Mouse (Mus musculus) midbrain, postnatal 0 days (tissue): Measurements from ENCODE around the gene Lemd1. TPM values are rescaled to one million over a fixed set of nuclear protein-coding genes. Genes with fewer than 3 reads are reported as not detected.

Experiments
- ATAC-seq: fragments of 200-750 bp; cut with Nextera tagmentation; 2 replicates; pipeline ENCODE4 v1.8.0; 2017; ENCODE audit warnings: moderate number of reproducible peaks, mild to moderate bottlenecking, moderate TSS enrichment, moderate library complexity; ENCODE audit not compliant: low FRiP score
- DNase-seq: peaks from one replicate; pipeline ENCODE4 v3.0.0-alpha.2; 2015; ENCODE audit warnings: low spot score
- H3K27ac ChIP-seq: fragments of 300-500 bp; sonication (generic); 2 replicates; pipeline ENCODE4 v1.5.1; 2014; ENCODE audit warnings: low read depth, mild to moderate bottlenecking, low read length, mixed read lengths
- H3K27me3 ChIP-seq: fragments of 300-500 bp; sonication (generic); 2 replicates; pipeline ENCODE4 v1.6.1; 2014; ENCODE audit warnings: low read length, control low read depth, mixed read lengths; ENCODE audit not compliant: insufficient read depth
- H3K36me3 ChIP-seq: fragments of 300-500 bp; sonication (generic); 2 replicates; pipeline ENCODE4 v1.6.1; 2014; ENCODE audit warnings: low read length, control low read depth, mixed read lengths; ENCODE audit not compliant: insufficient read depth
- H3K4me1 ChIP-seq: fragments of 300-500 bp; sonication (generic); 2 replicates; pipeline ENCODE4 v1.6.1; 2014; ENCODE audit warnings: mild to moderate bottlenecking, control low read depth, antibody characterized with exemption, low read length, mixed read lengths; ENCODE audit not compliant: insufficient read depth
- H3K4me2 ChIP-seq: fragments of 300-500 bp; sonication (generic); 2 replicates; pipeline ENCODE4 v1.6.1; 2014; ENCODE audit warnings: low read depth, mild to moderate bottlenecking, low read length, mixed read lengths; ENCODE audit not compliant: poor library complexity, severe bottlenecking
- H3K4me3 ChIP-seq: fragments of 300-500 bp; sonication (generic); 2 replicates; pipeline ENCODE4 v1.5.1; 2014; ENCODE audit warnings: low read depth, mild to moderate bottlenecking, low read length, moderate library complexity
- H3K9ac ChIP-seq: fragments of 300-500 bp; sonication (generic); replicated peaks from 2 replicates; pipeline ENCODE4 v1.6.1; 2014; ENCODE audit warnings: mild to moderate bottlenecking, low read length, moderate library complexity, mixed read lengths; ENCODE audit not compliant: poor library complexity, severe bottlenecking
- H3K9me3 ChIP-seq: fragments of 300-500 bp; sonication (generic); 2 replicates; pipeline ENCODE4 v1.6.1; 2016; ENCODE audit warnings: low read length, control low read depth
- CTCF ChIP-seq: IDR thresholded peaks from 2 replicates; pipeline ENCODE4 v1.5.1; 2016; ENCODE audit warnings: antibody characterized with exemption, mild to moderate bottlenecking
- WGBS: fragments of 180-500 bp; shearing (Covaris S2); extraction: QIAGEN DNeasy Blood & Tissue Kit; methylation state at CpG from one replicate; pipeline ENCODE4 v1.1.7; 2014; 5-methylcytosine and 5-hydroxymethylcytosine counted together
- polyA plus RNA-seq: library from polyadenylated mRNA; unstranded; fragments of >200 nt; fragmentation: Nextera tagmentation; extraction: Ambion mirVana; gene quantifications from 2 replicates; pipeline ENCODE4 v1.2.1, GENCODE M21; 2015
- total RNA-seq: library from RNA; depleted of rRNA; stranded (reverse); fragments of >200 nt; gene quantifications from 2 replicates; pipeline ENCODE4 v1.2.3, GENCODE M21; 2014; rRNA removed

The Lemd1 gene
- 9.3 and 12.6 TPM in 2 replicates for total RNA-seq
- polyA plus RNA-seq: 11.3 and 12.6 TPM in 2 replicates

DNA sequence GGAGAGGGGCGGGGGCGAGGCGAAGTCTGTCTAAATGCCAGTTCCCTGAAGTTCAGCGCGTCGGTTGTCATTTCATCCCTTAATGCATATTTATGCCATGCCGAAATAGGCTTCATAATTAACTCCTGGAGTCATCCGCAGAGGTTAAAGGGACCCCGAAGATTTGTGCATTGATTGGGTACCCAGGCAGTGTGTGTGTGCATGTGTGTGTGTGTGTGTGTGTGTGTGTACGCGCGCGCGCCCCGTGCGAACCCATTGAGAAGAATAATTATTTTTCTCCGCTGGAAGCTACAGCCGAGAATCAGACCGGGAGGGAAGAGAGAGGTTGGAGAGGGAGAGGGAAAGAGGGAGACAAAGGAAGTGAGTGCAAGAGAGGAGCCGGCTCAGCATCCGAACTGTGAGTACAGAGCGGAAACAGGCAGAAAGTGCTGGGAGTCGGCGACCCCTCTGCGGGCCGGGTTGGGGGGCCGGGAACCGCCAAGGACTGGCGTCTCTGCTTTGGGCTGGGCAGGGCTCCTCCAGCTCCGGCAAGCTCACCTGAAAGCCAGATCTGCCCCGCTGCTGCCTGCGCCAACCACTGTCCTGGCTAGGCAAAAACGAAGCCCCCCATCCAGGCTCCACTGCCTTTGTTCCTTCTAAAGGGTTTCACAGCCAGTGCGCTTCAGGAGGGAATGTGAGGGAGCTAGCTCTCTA lies at the start of gene Lemd1, which contains the start of gene AC124108.1:
Gene Lemd1, plus strand, starts transcription at position 339 of the 693 bp plus-strand sequence.
Gene AC124108.1, plus strand, starts transcription at position 365 of the 693 bp plus-strand sequence.
- H3K36me3 ChIP-seq: no peaks in the 10 kb centered on the region
- peak within 1 kb of the TSS; percentile 97 for H3K9ac ChIP-seq
- TF ChIP-seq CTCF: no peak
- peak; percentile 22; the same call in 1 of the 2 replicates for ATAC-seq
- peaks cover 27% of the 10 kb centered on the region for H3K4me1 ChIP-seq
- peak within 1 kb of the TSS; percentile 83 for H3K4me3 ChIP-seq
- peak within 1 kb of the TSS; percentile 76 for H3K4me2 ChIP-seq
- under 1% methylated on average over 33 of the region's 34 CpGs for WGBS
- peak within 1 kb of the TSS; percentile 99 for H3K27ac ChIP-seq
- no peaks in the 10 kb centered on the region for H3K27me3 ChIP-seq
- H3K9me3 ChIP-seq: no peaks in the 10 kb centered on the region
- peak; percentile 61 for DNase-seq

DNA sequence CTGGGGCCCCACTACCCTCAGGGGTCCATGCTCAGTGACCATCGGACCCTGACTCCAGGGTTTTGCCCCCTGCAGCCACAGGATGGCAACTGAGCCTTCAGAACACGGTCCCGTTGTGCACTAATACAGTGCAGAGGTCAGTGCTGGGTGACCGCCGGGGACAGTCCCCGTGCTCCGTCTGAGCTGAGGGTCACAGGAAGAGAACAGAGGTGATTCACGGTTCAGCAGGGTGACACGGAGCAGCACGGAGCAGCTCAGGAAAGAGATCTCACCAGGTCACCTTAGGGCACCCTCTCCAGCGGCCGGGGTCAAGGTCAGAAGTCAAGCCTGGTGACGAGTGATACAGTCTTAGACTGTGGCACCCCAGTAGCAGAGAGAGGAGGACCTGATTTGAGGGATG lies 49.5 kb upstream of the Lemd1 start:
- peaks cover 16% of the 10 kb centered on the region; the same call in 1 of the 2 replicates for H3K4me1 ChIP-seq
- no peak overlapping the region for H3K27ac ChIP-seq
- 65% methylated on average over 13 of the region's 13 CpGs for WGBS
- no peak for TF ChIP-seq CTCF
- no peaks in the 10 kb centered on the region for H3K36me3 ChIP-seq
- DNase-seq (no peak), ATAC-seq (no peak)
- no peak overlapping the region for H3K4me3 ChIP-seq
- no peak overlapping the region for H3K9ac ChIP-seq
- H3K4me2 ChIP-seq: no peak overlapping the region
- no peaks in the 10 kb centered on the region for H3K27me3 ChIP-seq
- H3K9me3 ChIP-seq: no peaks in the 10 kb centered on the region

DNA sequence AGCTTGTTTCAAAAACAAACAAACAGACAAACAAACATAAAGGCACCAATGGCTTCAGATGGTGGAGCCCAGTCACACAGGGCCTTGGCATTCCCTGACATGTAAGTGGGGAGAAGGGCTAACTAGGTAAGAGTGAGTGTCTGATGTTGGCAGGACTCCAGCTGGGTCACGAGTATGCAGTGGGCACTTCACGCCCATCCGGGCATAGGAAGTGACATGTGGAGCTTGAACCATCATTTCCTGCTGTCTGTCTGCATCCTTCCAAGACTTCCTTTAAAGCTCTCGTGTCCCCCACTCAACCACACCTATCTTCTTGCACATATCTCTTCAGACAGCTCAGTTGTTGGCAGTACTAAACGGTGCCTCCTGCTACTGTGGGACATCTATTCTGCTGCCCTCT lies 48.2 kb upstream of the Lemd1 start:
- Histone ChIP-seq H3K27me3 (no peaks in the 10 kb centered on the region), H3K4me3 (no peak overlapping the region), H3K9me3 (no peaks in the 10 kb centered on the region), H3K4me2 (no peak overlapping the region), H3K9ac (0 out of 2 replicates have a peak overlapping the region, but pooled peaks have one; percentile 3), H3K4me1 (peaks cover 16% of the 10 kb centered on the region; the same call in 1 of the 2 replicates), H3K36me3 (no peaks in the 10 kb centered on the region), H3K27ac (peak overlapping the region; percentile 62; the same call in 1 of the 2 replicates)
- 72% methylated on average over 5 of the region's 5 CpGs for WGBS
- no peak for TF ChIP-seq CTCF
- DNase-seq: no peak
- no peak for ATAC-seq

DNA sequence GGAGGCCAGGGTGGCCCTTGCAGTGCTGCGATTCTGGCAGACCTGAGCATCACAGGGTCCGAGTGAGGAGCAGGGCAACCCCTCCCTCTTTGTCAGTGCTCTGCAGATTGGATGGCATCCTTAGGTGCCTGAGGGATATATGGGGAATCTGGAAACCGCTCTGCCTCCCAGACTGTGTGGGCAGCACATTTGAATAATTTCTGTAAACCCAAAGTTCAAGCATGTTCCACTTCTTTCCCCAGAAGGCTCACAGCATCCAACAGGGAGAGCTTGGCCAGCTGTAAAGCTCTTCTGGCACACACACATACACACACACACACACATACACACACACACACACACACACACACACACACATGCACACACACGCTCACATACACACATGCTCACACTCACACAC lies 47.5 kb upstream of the Lemd1 start:
- Histone ChIP-seq H3K9ac (0 out of 2 replicates have a peak overlapping the region, but pooled peaks have one; percentile 3), H3K36me3 (no peaks in the 10 kb centered on the region), H3K4me2 (0 out of 2 replicates have a peak overlapping the region, but pooled peaks have one; percentile 6), H3K27ac (peak overlapping the region; percentile 62), H3K9me3 (no peaks in the 10 kb centered on the region), H3K4me1 (peaks cover 16% of the 10 kb centered on the region; the same call in 1 of the 2 replicates), H3K27me3 (no peaks in the 10 kb centered on the region), H3K4me3 (no peak overlapping the region)
- no peak for TF ChIP-seq CTCF
- 56% methylated on average over 4 of the region's 4 CpGs for WGBS
- ATAC-seq: peak; percentile 45
- DNase-seq: no peak

DNA sequence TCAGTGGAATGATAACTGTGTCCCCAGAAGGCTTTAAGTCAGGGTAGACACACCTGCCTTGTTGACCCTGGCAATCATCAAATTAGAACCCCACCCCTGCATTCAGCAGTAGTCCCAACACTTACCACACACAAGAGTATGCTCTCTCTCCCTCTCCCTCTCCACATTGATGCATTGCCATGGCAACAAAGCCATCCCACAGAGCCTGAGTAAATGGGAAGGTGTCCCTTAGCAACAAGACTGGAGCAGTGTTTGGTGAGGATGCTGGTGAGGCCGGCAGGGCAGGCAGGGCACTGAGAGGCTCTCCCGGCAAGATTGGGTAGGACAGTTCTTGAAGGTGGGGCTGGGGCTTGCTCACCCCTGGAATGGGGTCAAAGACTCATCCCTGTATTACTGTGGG lies 47.0 kb upstream of the Lemd1 start:
- H3K4me2 ChIP-seq: 0 out of 2 replicates have a peak overlapping the region, but pooled peaks have one; percentile 6
- H3K27ac ChIP-seq: peak overlapping the region; percentile 62
- H3K4me1 ChIP-seq: peaks cover 16% of the 10 kb centered on the region; the same call in 1 of the 2 replicates
- ATAC-seq (peak; percentile 81), DNase-seq (peak; percentile 72)
- no peaks in the 10 kb centered on the region for H3K9me3 ChIP-seq
- no peak for TF ChIP-seq CTCF
- 4% methylated on average over 2 of the region's 2 CpGs for whole genome bisulfite sequencing
- no peaks in the 10 kb centered on the region for H3K27me3 ChIP-seq
- H3K4me3 ChIP-seq: no peak overlapping the region
- H3K36me3 ChIP-seq: no peaks in the 10 kb centered on the region
- no peak overlapping the region for H3K9ac ChIP-seq

DNA sequence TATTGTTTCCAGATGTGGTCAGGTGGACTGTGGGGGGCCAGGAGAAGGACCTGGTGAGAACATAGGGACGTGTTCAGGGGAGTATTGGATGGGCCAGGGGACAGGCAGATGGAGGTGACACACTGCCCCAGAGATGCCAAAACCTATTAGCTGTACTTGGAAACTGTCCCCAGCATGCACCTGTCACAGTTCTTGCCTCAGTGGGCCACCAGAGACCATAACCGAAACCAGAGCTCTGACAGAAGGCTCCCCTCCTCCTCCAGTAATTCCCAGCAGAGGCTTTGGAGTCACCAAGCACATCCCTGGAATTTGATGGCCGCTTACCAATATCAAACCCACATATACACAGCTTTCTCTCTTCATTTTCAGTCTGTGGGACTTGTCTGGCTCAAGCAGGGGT lies 46.4 kb upstream of the Lemd1 start:
- no peaks in the 10 kb centered on the region for H3K36me3 ChIP-seq
- H3K27ac ChIP-seq: peak overlapping the region; percentile 62
- no peak for ATAC-seq
- no peaks in the 10 kb centered on the region for H3K27me3 ChIP-seq
- WGBS: 76% methylated on average over 3 of the region's 3 CpGs
- TF ChIP-seq CTCF: no peak
- H3K4me1 ChIP-seq: peaks cover 12% of the 10 kb centered on the region; the same call in 1 of the 2 replicates
- H3K9me3 ChIP-seq: no peaks in the 10 kb centered on the region
- no peak overlapping the region for H3K9ac ChIP-seq
- no peak for DNase-seq
- no peak overlapping the region for H3K4me2 ChIP-seq
- no peak overlapping the region for H3K4me3 ChIP-seq
